Mouse (Mus musculus) limb, embryonic 15.5 days (tissue): Measurements from ENCODE around the gene Zgrf1. TPM values are rescaled to one million over a fixed set of nuclear protein-coding genes. Genes with fewer than 3 reads are reported as not detected.

Source experiments
- ATAC-seq: fragments of 200-750 bp; cut with Nextera tagmentation; 2 replicates; pipeline ENCODE4 v1.8.0; 2017; ENCODE audit warnings: low read depth, moderate TSS enrichment; ENCODE audit not compliant: insufficient number of reproducible peaks, low FRiP score, low TSS enrichment
- H3K27ac ChIP-seq: fragments of 300-500 bp; sonication (generic); 2 replicates; pipeline ENCODE4 v1.5.1; 2015; ENCODE audit warnings: moderate library complexity, mild to moderate bottlenecking, inconsistent platforms
- H3K27me3 ChIP-seq: fragments of 300-500 bp; sonication (generic); 2 replicates; pipeline ENCODE4 v1.6.1; 2015; ENCODE audit warnings: inconsistent platforms
- H3K36me3 ChIP-seq: fragments of 300-500 bp; sonication (generic); 2 replicates; pipeline ENCODE4 v1.6.1; 2015; ENCODE audit warnings: inconsistent platforms
- H3K4me1 ChIP-seq: fragments of 300-500 bp; sonication (generic); 2 replicates; pipeline ENCODE4 v1.6.1; 2015; ENCODE audit warnings: inconsistent platforms
- H3K4me2 ChIP-seq: fragments of 300-500 bp; sonication (generic); 2 replicates; pipeline ENCODE4 v1.6.1; 2015; ENCODE audit warnings: mild to moderate bottlenecking, inconsistent platforms
- H3K4me3 ChIP-seq: fragments of 300-500 bp; sonication (generic); 2 replicates; pipeline ENCODE4 v1.5.1; 2015; ENCODE audit warnings: mild to moderate bottlenecking, inconsistent platforms
- H3K9ac ChIP-seq: fragments of 300-500 bp; sonication (generic); 2 replicates; pipeline ENCODE4 v1.6.1; 2015; ENCODE audit warnings: inconsistent platforms
- H3K9me3 ChIP-seq: fragments of 300-500 bp; sonication (generic); 2 replicates; pipeline ENCODE4 v1.6.1; 2016; ENCODE audit warnings: inconsistent platforms
- WGBS: fragments of 180-500 bp; shearing (Covaris S2); methylation state at CpG from one replicate; pipeline ENCODE4 v1.1.7; 2015; 5-methylcytosine and 5-hydroxymethylcytosine counted together
- polyA plus RNA-seq: library from polyadenylated mRNA; unstranded; fragments of >200 nt; fragmentation: Nextera tagmentation; extraction: Ambion mirVana; gene quantifications from 2 replicates; pipeline ENCODE4 v1.2.1, GENCODE M21; 2015

Zgrf1 gene
- polyA plus RNA-seq, 1 experiment from 2014 or later = 6.0 TPM

DNA sequence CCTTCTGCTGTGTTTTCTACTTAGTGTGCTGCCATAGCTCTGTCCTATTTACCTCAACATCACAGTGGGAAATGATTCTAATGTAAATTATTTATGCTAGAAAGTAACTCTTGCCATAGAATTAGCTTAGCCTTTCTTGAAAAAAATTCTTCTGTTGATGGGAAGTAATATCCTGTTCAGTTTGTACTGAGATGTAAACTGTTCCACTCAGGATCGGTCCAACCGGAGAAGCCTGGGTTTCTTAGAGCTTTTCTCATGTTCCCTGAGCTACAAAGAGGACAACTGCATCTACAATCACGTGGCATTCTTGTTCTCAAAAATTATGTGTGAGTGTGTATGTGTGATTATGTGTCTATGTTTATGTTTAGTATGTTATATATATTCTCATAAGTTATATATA, 24.1 kb upstream of the Zgrf1 start:
- no peak overlapping the region for H3K9ac ChIP-seq
- ATAC-seq = no peak
- H3K9me3 ChIP-seq = no peaks in the 10 kb centered on the region
- no peaks in the 10 kb centered on the region for H3K4me1 ChIP-seq
- no peak overlapping the region for H3K27ac ChIP-seq
- no peaks in the 10 kb centered on the region for H3K27me3 ChIP-seq
- WGBS = 90% methylated on average over 3 of the region's 3 CpGs
- no peak overlapping the region for H3K4me3 ChIP-seq
- no peak overlapping the region for H3K4me2 ChIP-seq
- H3K36me3 ChIP-seq = no peaks in the 10 kb centered on the region

DNA sequence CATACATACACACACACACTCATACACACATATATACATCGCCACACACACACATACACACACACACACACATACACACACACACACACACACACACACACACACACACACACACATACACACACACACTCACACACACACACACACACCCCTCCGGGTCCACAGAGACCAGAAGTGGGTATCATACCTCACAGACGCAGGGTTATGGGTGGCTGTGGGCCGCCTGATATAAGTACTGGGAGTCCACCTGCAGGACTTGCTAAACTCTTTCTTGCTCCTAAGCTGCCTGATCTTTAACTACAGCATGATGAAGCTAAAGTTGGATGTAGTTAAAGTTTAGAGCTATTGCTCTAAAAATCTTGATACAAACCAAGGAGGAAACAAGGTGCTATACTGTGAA, 23.5 kb upstream of the Zgrf1 start:
- ATAC-seq = no peak
- no peak overlapping the region for H3K27ac ChIP-seq
- no peak overlapping the region for H3K4me2 ChIP-seq
- H3K36me3 ChIP-seq = no peaks in the 10 kb centered on the region
- H3K9ac ChIP-seq = no peak overlapping the region
- no peaks in the 10 kb centered on the region for H3K9me3 ChIP-seq
- H3K4me1 ChIP-seq = no peaks in the 10 kb centered on the region
- WGBS = 81% methylated on average over 4 of the region's 4 CpGs
- no peaks in the 10 kb centered on the region for H3K27me3 ChIP-seq
- H3K4me3 ChIP-seq = no peak overlapping the region

DNA sequence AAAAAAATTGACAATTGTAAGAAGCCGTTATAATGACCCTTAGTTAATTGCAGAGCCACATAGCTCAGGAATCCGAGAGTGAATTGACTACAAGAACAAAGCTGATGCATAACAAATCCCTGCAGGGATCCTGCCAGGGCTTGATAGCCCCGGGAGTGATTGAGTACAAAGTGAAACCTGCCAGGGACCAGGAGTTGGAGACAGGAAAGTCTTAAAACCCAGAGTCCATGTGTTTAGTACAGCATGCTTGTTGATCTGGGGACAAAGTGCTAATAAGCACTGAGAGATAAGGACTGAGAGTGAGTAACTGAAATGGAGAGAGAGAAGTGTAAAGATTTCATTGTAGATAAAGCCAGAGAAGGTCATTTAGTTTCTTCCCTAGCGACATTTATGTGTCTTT, 23.0 kb upstream of the Zgrf1 start:
- Histone ChIP-seq H3K4me2 (no peak overlapping the region), H3K36me3 (no peaks in the 10 kb centered on the region), H3K9me3 (no peaks in the 10 kb centered on the region), H3K4me1 (no peaks in the 10 kb centered on the region), H3K27me3 (no peaks in the 10 kb centered on the region), H3K4me3 (no peak overlapping the region), H3K9ac (no peak overlapping the region), H3K27ac (no peak overlapping the region)
- no peak for ATAC-seq
- 9% methylated on average over 4 of the region's 4 CpGs for WGBS

DNA sequence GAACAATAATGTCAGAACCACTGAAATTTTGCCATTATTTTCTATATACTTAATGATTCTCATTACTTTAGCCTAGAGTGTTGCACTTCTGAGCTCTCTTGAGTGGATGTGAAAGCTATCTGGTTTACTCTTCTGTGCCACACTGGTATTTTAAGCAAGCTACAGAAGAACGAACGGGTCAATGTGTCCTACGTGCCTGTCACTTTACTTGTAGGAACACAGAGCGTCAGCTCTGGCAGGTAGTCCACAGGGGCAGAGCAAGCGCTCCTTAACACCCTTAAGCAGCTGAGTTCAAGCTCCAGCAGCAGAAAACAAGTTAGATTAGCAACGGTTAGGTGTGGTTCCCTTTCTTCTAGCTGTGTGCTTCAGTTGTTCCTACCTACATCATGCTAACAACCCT, 14.1 kb upstream of the Zgrf1 start:
- Histone ChIP-seq H3K4me3 (no peak overlapping the region), H3K9me3 (no peaks in the 10 kb centered on the region), H3K4me1 (no peaks in the 10 kb centered on the region), H3K9ac (no peak overlapping the region), H3K36me3 (peaks cover 28% of the 10 kb centered on the region), H3K27me3 (no peaks in the 10 kb centered on the region), H3K27ac (no peak overlapping the region), H3K4me2 (no peak overlapping the region)
- 80% methylated on average over 6 of the region's 6 CpGs for WGBS
- no peak for ATAC-seq

DNA sequence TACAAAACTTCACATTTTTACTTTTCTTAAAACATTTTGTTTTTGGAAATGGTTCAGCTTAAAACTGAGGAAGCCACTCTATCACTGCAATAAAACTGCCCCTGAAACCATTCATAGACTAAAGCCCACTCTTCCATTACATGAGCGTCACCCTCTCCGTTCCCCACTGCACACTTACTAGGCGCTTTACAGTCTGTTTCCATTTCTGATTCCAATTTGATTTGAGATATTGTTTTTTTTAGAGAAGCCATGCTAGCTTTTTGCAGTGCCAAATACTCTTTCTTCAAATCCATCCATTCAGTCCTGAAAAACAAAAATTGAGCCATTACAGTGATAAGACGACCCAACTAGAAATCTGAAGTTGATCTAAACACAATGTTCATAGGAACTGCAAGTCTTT, 9.3 kb upstream of the Zgrf1 start:
- 87% methylated on average over 4 of the region's 4 CpGs for WGBS

DNA sequence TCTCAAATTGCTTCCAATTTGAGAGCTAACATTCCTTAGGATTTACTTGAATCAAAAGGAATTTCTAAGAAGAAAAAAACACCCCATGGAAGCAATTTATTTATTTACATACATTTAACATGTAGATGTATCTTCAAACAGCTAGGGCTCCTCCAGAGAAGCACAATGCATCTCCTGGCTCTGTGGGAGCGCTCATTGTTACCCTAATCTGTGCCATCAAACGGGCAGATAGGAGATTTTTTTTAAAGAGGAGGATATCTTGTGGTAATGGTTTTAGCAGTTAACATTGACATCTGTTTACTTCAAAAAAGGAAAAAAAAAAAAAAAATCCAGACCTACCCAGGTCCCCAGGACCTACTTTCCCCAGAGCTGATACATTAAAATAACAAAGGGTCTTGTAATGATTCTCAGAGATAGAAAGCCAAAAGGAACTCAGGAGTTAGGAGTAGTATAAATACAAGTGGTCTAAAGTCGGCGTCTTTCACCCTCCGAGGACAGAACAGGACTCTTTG, 8.6 kb upstream of the Zgrf1 start:
- no peaks in the 10 kb centered on the region for H3K9me3 ChIP-seq
- H3K4me3 ChIP-seq = no peak overlapping the region
- no peaks in the 10 kb centered on the region for H3K4me1 ChIP-seq
- H3K9ac ChIP-seq = no peak overlapping the region
- H3K27me3 ChIP-seq = no peaks in the 10 kb centered on the region
- WGBS = 35% methylated on average over 5 of the region's 5 CpGs
- H3K27ac ChIP-seq = no peak overlapping the region
- H3K4me2 ChIP-seq = no peak overlapping the region
- no peak for ATAC-seq
- peaks cover 30% of the 10 kb centered on the region for H3K36me3 ChIP-seq

More for the DNA sequence above, 9.3 kb upstream of the Zgrf1 start:
- no peak overlapping the region for H3K4me3 ChIP-seq
- no peak overlapping the region for H3K4me2 ChIP-seq
- no peaks in the 10 kb centered on the region for H3K9me3 ChIP-seq
- H3K4me1 ChIP-seq = no peaks in the 10 kb centered on the region
- no peak for ATAC-seq
- H3K36me3 ChIP-seq = peaks cover 32% of the 10 kb centered on the region
- H3K27me3 ChIP-seq = no peaks in the 10 kb centered on the region
- no peak overlapping the region for H3K27ac ChIP-seq
- no peak overlapping the region for H3K9ac ChIP-seq

DNA sequence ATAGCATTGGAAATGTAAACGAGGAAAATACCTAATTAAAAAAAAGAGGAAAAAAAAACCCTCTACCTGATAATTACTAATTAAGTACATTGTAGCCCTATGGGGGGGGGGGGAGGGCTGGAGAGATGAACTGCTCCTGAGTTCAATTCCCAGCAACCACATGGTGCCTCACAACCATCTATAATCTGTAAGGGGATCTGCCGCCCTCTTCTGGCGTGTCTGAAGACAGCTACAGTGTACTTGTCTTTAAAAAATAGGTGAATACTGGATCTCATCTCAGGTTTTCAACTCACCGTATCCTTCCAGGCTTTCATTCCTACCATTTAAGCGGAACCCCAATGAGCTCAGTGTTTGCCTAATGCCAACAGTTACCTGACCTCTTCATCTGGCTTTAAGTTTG, 5.4 kb upstream of the Zgrf1 start:
- no peak for ATAC-seq
- no peak overlapping the region for H3K4me2 ChIP-seq
- H3K27ac ChIP-seq = no peak overlapping the region
- peaks cover 24% of the 10 kb centered on the region for H3K36me3 ChIP-seq
- 42% methylated on average over 5 of the region's 5 CpGs for WGBS
- H3K27me3 ChIP-seq = no peaks in the 10 kb centered on the region
- no peaks in the 10 kb centered on the region for H3K9me3 ChIP-seq
- H3K9ac ChIP-seq = no peak overlapping the region
- H3K4me3 ChIP-seq = no peak overlapping the region
- H3K4me1 ChIP-seq = no peaks in the 10 kb centered on the region

DNA sequence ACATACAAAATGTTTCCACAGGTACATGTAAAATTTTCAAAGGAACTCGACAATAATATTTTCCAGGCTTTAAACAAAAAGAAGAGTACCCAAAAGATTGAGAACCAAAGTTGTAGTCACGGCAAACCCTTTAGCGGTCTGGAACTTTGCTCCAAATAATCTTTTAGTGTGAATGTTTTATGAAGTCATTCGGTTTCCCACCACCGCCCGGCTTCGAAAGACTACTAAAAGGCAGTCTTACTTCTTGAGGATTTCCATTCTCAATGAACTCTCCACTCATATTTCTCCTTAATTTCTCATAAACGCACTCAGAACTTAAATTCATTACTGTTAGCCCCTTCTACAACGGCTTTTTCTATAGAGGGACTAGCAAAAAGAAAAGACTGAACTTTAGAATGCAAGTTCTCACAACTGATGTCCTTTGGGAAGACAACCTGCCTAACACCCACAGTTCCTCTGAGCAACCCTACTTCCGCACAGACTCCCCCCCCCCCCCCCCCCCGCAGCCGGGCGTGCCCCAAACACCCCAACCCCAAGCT, 786 bp upstream of the Zgrf1 start:
- no peaks in the 10 kb centered on the region for H3K27me3 ChIP-seq
- H3K4me1 ChIP-seq = peaks cover 9% of the 10 kb centered on the region; the same call in 1 of the 2 replicates
- H3K4me2 ChIP-seq = peak overlapping the region; percentile 47
- H3K4me3 ChIP-seq = peak overlapping the region; percentile 71
- H3K36me3 ChIP-seq = peaks cover 8% of the 10 kb centered on the region; the same call in 1 of the 2 replicates
- ATAC-seq = no peak
- peak overlapping the region; percentile 97 for H3K27ac ChIP-seq
- H3K9me3 ChIP-seq = no peaks in the 10 kb centered on the region
- 4% methylated on average over 10 of the region's 13 CpGs for WGBS
- H3K9ac ChIP-seq = peak overlapping the region; percentile 35; the same call in 1 of the 2 replicates

DNA sequence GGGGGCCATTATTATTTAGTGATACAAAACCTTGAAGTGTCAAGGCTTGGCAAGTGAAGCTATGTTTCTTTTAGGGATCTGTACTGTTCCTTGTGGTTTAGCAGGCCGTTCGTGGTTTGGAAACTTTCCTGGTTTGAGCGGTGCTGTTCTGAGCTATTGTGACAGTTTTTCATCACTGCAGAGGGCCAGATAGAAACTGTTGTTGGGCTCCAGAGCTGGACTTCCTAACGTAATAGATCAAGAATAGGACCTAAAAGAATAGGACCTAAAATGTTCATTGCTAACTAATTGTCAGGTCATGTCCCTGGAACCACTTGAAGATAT, 393 bp downstream of the Zgrf1 start:
- peak overlapping the region; percentile 68 for H3K4me2 ChIP-seq
- H3K9me3 ChIP-seq = no peaks in the 10 kb centered on the region
- H3K4me1 ChIP-seq = peaks cover 9% of the 10 kb centered on the region; the same call in 1 of the 2 replicates
- peak overlapping the region; percentile 71 for H3K4me3 ChIP-seq
- under 1% methylated on average over 4 of the region's 4 CpGs for WGBS
- H3K27me3 ChIP-seq = no peaks in the 10 kb centered on the region
- no peak for ATAC-seq
- peaks cover 11% of the 10 kb centered on the region; the same call in 1 of the 2 replicates for H3K36me3 ChIP-seq
- peak overlapping the region; percentile 38 for H3K27ac ChIP-seq
- peak overlapping the region; percentile 37 for H3K9ac ChIP-seq

DNA sequence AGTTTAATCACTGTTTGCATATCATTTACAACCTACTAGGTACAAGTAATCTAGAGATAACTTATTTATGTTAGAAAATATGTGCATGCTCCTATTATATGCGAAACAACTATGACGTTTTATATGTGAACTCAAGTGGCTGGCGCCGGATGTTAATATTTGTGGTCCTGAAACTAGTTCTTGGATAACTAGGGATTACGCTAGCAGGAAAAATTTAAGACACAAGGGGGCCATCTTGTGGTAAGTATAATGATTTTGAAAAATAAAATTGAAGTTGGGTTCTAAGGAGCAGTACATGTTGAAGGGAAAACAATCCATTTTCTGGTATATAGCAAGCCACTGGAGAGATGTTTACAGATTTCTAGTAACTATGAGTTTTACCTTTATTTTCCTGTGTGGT, 1.4 kb downstream of the Zgrf1 start:
- Histone ChIP-seq H3K36me3 (peaks cover 13% of the 10 kb centered on the region; the same call in 1 of the 2 replicates), H3K27me3 (no peaks in the 10 kb centered on the region), H3K27ac (no peak overlapping the region), H3K9ac (no peak overlapping the region), H3K4me3 (peak overlapping the region; percentile 71; the same call in 1 of the 2 replicates), H3K9me3 (no peaks in the 10 kb centered on the region), H3K4me1 (peaks cover 9% of the 10 kb centered on the region; the same call in 1 of the 2 replicates), H3K4me2 (peak overlapping the region; percentile 68; the same call in 1 of the 2 replicates)
- WGBS = 51% methylated on average over 5 of the region's 5 CpGs
- ATAC-seq = no peak

DNA sequence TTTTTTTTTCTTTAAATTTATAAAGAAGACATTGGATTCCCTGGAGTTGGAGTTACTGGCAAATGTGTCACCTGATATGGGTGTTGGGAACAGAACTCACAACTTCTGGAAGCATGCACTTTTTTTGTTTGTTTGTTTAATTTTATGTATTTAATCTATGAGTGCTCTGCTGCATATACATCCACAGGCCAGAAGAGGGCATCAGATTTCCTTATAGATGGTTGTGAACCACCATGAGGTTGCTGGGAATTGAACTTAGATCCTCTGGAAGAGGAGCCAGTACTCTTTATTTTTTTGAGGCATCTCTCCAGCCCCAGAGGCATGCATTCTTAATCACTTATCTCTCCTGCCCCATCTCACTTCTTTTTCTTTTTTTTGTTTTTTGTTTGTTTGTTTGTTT, 4.9 kb downstream of the Zgrf1 start:
- no peak for ATAC-seq
- H3K27ac ChIP-seq = no peak overlapping the region
- H3K9ac ChIP-seq = no peak overlapping the region
- H3K9me3 ChIP-seq = no peaks in the 10 kb centered on the region
- H3K4me1 ChIP-seq = peaks cover 9% of the 10 kb centered on the region; the same call in 1 of the 2 replicates
- no peaks in the 10 kb centered on the region for H3K27me3 ChIP-seq
- H3K4me3 ChIP-seq = no peak overlapping the region
- peaks cover 31% of the 10 kb centered on the region for H3K36me3 ChIP-seq
- no peak overlapping the region for H3K4me2 ChIP-seq

DNA sequence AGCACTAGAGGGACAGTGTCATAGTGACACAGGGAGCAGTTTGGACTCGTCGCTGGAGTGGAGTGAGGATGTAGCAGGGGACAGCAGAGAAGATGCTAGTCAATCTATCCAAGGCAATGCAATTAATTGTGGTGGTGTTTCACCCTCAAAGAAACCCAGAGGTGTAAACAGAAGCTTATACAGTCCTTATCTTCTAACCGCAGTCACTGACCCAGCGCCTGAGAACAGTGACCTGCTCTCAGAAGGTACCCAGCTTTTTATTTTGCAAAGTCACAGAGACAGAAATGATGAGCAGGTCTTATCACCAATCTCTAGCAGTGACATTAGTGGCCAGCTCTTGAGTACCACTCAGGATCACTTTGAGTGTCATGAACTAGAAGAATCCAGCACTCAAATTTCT, 9.7 kb downstream of the Zgrf1 start:
- no peaks in the 10 kb centered on the region for H3K4me1 ChIP-seq
- H3K4me3 ChIP-seq = no peak overlapping the region
- H3K9me3 ChIP-seq = no peaks in the 10 kb centered on the region
- 95% methylated on average over 4 of the region's 4 CpGs for WGBS
- H3K27me3 ChIP-seq = no peaks in the 10 kb centered on the region
- no peak overlapping the region for H3K4me2 ChIP-seq
- ATAC-seq = no peak
- no peak overlapping the region for H3K9ac ChIP-seq
- peaks cover 26% of the 10 kb centered on the region for H3K36me3 ChIP-seq
- no peak overlapping the region for H3K27ac ChIP-seq

DNA sequence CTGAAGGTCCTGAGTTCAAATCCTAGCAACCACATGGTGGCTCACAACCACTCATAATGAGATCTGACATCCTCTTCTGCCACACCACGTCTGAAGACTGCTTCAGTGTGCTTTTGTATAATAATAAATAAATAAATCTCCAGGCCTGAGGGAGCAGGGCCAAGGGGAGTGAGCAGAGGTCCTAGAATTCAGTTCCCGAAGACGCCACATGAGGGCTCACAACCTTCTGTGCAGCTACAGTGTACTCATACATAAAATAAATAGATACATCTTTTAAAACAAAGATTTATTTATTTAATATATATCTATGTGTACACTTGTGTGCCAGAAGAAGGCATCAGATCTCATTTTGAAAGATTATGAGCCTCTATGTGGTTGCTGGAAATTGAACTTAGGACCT, 11.8 kb downstream of the Zgrf1 start:
- WGBS = 87% methylated on average over 3 of the region's 3 CpGs
- no peaks in the 10 kb centered on the region for H3K27me3 ChIP-seq
- H3K9ac ChIP-seq = no peak overlapping the region
- H3K4me2 ChIP-seq = no peak overlapping the region
- H3K4me3 ChIP-seq = no peak overlapping the region
- H3K4me1 ChIP-seq = no peaks in the 10 kb centered on the region
- ATAC-seq = no peak
- H3K9me3 ChIP-seq = no peaks in the 10 kb centered on the region
- no peak overlapping the region for H3K27ac ChIP-seq
- peaks cover 32% of the 10 kb centered on the region for H3K36me3 ChIP-seq
